Mouse (Mus musculus): ENCODE measurements around the gene Mcm7. TPM values are rescaled to one million over a fixed set of nuclear protein-coding genes. Genes with fewer than 3 reads are reported as not detected.
"Not testable (repeated sequence)": the region's sequence is repeated elsewhere in the genome, so short reads cannot be mapped to it uniquely, and the experiment has no call there.

Gene Mcm7
- polyA plus RNA-seq (2015; fragmentation: Nextera tagmentation; extraction: Ambion mirVana), result 36.2 and 37.5 TPM in 2 replicates

DNA sequence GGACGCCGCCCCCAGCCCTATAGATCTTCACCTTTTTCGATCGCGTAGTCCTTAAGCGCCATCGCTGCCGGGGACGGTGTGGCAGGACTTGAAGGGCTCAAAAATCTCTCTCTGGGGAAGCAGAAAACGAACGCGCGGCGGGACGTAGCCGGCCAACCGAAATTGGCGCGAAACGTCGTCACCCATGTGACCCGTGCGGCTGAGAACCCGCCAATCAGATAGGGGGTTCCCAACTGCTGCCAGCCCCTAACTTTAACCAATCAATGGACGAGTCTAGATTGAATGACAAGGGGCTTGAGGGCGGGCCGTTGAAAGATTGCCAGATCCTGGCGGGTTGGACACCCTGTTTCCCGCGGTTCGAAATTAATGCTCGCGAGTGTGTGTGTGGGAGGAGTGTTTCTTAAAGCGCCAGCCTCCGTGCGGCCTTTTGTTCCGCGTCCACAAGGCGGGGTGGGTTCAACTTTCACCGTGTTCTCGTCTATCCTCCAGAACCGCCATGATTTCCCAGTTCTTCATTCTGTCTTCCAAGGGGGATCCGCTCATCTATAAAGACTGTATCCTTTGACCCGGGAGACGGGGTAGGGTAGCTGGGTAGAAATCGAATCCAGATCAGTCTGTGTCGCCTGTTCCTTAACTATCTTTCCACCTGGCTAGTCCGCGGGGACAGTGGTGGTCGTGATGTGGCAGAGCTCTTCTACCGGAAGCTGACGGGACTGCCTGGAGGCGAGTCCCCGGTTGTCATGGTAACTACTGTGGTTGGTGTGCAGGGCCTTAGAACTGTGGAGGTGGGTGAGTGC, at the start of gene Mcm7, which contains the start of gene Ap4m1:
Gene Mcm7, minus strand, starts transcription at position 728 of the 797 bp plus-strand sequence.
Gene Ap4m1, plus strand, starts transcription at position 308 of the 797 bp plus-strand sequence.
- no peaks in the 10 kb centered on the region for H3K27me3 ChIP-seq (replicated peaks; ENCODE audit: insufficient read depth, low read length)
- H3K9me3 ChIP-seq (ENCODE audit: low read length), result no peaks in the 10 kb centered on the region
- WGBS, result under 1% methylated on average over 54 of the region's 54 CpGs
- peaks cover 13% of the 10 kb centered on the region; the same call in 1 of the 2 replicates for H3K4me1 ChIP-seq (ENCODE audit: insufficient read depth, low read depth, low read length)
- H3K4me2 ChIP-seq (replicated peaks; ENCODE audit: low read depth, low read length), result peak within 1 kb of the TSS; percentile 100
- H3K27ac ChIP-seq (ENCODE audit: low read length), result peak within 1 kb of the TSS; percentile 92
- DNase-seq (ENCODE audit: low spot score) (peak; percentile 99), ATAC-seq (peak; percentile 92)
- TF ChIP-seq EP300 (IDR thresholded peaks at IDR 0.05) (peak; percentile 44; the same call in 1 of the 2 replicates), CTCF (IDR thresholded peaks at IDR 0.05) (peak; percentile 49)
- H3K4me3 ChIP-seq (ENCODE audit: low read depth, low read length), result peak within 1 kb of the TSS; percentile 68
- peak within 1 kb of the TSS; percentile 54 for H3K9ac ChIP-seq (replicated peaks; ENCODE audit: low read depth)
- peaks cover 25% of the 10 kb centered on the region; the same call in 1 of the 2 replicates for H3K36me3 ChIP-seq (ENCODE audit: insufficient read depth, low read length)

DNA sequence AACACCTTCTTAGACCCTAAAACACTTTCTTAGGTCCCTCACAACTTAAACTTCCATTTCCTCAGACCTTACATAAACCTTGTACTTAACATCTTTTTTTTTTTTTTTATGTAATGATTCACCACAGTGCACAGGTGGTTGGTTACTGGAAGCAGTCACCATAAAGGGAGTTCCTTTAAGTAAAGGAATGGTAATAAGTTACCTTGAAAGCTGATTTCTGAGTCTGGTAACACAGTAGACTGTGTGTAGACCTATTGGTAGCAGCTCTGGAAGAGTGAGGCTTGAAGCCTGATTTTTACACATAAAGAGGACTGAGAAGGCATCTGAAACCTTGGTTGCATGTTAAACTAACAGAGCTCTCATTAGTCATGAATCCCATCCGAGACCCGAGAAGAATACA, 47.6 kb upstream of the Mcm7 start:
- no peaks in the 10 kb centered on the region for H3K27me3 ChIP-seq (replicated peaks; ENCODE audit: insufficient read depth, low read length)
- WGBS, result 27% methylated on average over 2 of the region's 2 CpGs
- no peak overlapping the region for H3K4me3 ChIP-seq (ENCODE audit: low read depth, low read length)
- no peaks in the 10 kb centered on the region for H3K4me1 ChIP-seq (ENCODE audit: insufficient read depth, low read depth, low read length)
- no peak for DNase-seq (ENCODE audit: low spot score)
- no peak for ATAC-seq
- H3K4me2 ChIP-seq (replicated peaks; ENCODE audit: low read depth, low read length), result no peak overlapping the region
- H3K9ac ChIP-seq (replicated peaks; ENCODE audit: low read depth), result no peak overlapping the region
- H3K27ac ChIP-seq (ENCODE audit: low read length), result no peak overlapping the region
- H3K36me3 ChIP-seq (ENCODE audit: insufficient read depth, low read length), result no peaks in the 10 kb centered on the region
- H3K9me3 ChIP-seq (ENCODE audit: low read length), result no peaks in the 10 kb centered on the region
- TF ChIP-seq CTCF (IDR thresholded peaks at IDR 0.05) (no peak), EP300 (IDR thresholded peaks at IDR 0.05) (no peak)

DNA sequence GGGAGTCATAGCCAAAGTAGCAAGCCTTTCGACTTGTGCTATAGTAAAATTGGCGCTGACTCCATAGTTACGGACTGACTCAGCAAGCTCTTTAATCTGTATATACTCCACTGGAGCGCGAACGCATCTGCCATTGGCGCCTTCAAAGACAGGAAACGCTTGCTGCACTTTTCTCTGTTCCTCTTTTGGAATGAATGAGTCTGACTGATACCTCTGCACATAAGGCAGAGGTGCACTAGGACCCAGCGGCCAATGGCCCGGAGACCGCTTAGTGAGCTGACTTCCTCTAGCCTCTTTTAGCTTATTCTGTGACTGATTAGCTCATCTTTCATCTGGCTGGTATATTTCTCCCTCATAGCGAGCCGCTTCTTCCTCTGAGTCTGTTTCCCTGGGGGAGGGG, 44.4 kb upstream of the Mcm7 start:
- not testable (repeated sequence) for H3K36me3 ChIP-seq (ENCODE audit: insufficient read depth, low read length); DNase-seq (ENCODE audit: low spot score); H3K27ac ChIP-seq (ENCODE audit: low read length); H3K9me3 ChIP-seq (ENCODE audit: low read length); H3K9ac ChIP-seq (replicated peaks; ENCODE audit: low read depth); H3K4me3 ChIP-seq (ENCODE audit: low read depth, low read length); H3K4me2 ChIP-seq (replicated peaks; ENCODE audit: low read depth, low read length); H3K27me3 ChIP-seq (replicated peaks; ENCODE audit: insufficient read depth, low read length); H3K4me1 ChIP-seq (ENCODE audit: insufficient read depth, low read depth, low read length); ATAC-seq
- 89% methylated on average over 13 of the region's 13 CpGs for WGBS

DNA sequence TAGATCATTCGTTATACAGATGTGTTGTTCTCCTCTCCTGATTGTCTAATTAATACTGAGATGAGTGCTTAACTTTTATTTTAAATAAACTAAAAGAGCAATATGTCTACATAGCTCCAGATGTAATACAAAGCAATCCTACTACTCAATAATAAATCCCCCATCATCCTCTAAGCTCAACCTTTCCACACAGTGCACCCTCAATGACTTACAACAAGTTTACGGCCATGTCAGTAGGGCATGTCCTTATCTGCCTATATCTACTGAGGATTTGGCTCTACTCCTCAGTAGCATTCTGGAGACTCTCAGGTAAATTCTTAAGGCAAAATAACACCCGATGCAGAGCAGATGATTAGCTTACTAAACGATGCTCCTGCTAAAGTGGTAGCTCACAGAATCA, 35.7 kb upstream of the Mcm7 start:
- H3K4me2 ChIP-seq (replicated peaks; ENCODE audit: low read depth, low read length), result no peak overlapping the region
- H3K27ac ChIP-seq (ENCODE audit: low read length), result no peak overlapping the region
- no peaks in the 10 kb centered on the region for H3K4me1 ChIP-seq (ENCODE audit: insufficient read depth, low read depth, low read length)
- H3K9ac ChIP-seq (replicated peaks; ENCODE audit: low read depth), result no peak overlapping the region
- H3K27me3 ChIP-seq (replicated peaks; ENCODE audit: insufficient read depth, low read length), result no peaks in the 10 kb centered on the region
- TF ChIP-seq EP300 (IDR thresholded peaks at IDR 0.05) (no peak), CTCF (IDR thresholded peaks at IDR 0.05) (no peak)
- H3K4me3 ChIP-seq (ENCODE audit: low read depth, low read length), result no peak overlapping the region
- no peaks in the 10 kb centered on the region for H3K36me3 ChIP-seq (ENCODE audit: insufficient read depth, low read length)
- no peak for DNase-seq (ENCODE audit: low spot score)
- H3K9me3 ChIP-seq (ENCODE audit: low read length), result no peaks in the 10 kb centered on the region
- 75% methylated on average over 4 of the region's 4 CpGs for WGBS
- no peak for ATAC-seq

DNA sequence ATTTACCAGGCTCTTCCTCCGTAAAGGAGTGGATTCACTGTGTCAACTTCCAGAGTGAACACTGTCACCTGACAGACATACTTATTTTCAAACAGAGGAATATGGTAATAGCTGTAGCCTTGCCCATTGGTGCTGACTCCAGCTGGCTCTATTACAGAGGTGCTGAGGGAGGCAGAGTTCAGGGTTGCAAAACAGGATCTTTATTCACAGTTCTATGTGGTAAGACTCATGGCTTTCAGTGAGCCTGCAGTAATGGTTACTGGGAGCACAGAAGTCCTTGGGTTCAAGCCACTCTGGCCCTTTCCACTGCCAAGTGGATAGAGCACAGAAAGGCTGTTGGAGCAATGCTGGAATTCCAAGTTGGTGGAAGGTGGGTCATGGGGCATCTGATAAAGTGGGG, 35.0 kb upstream of the Mcm7 start:
- Histone ChIP-seq H3K9me3 (ENCODE audit: low read length) (no peaks in the 10 kb centered on the region), H3K4me3 (ENCODE audit: low read depth, low read length) (no peak overlapping the region), H3K36me3 (ENCODE audit: insufficient read depth, low read length) (no peaks in the 10 kb centered on the region), H3K27me3 (replicated peaks; ENCODE audit: insufficient read depth, low read length) (no peaks in the 10 kb centered on the region), H3K4me2 (replicated peaks; ENCODE audit: low read depth, low read length) (no peak overlapping the region), H3K4me1 (ENCODE audit: insufficient read depth, low read depth, low read length) (no peaks in the 10 kb centered on the region), H3K9ac (replicated peaks; ENCODE audit: low read depth) (no peak overlapping the region), H3K27ac (ENCODE audit: low read length) (no peak overlapping the region)
- no peak for ATAC-seq
- WGBS, result 84% methylated on average over 1 of the region's 1 CpGs
- no peak for DNase-seq (ENCODE audit: low spot score)
- TF ChIP-seq EP300 (IDR thresholded peaks at IDR 0.05) (no peak), CTCF (IDR thresholded peaks at IDR 0.05) (no peak)

DNA sequence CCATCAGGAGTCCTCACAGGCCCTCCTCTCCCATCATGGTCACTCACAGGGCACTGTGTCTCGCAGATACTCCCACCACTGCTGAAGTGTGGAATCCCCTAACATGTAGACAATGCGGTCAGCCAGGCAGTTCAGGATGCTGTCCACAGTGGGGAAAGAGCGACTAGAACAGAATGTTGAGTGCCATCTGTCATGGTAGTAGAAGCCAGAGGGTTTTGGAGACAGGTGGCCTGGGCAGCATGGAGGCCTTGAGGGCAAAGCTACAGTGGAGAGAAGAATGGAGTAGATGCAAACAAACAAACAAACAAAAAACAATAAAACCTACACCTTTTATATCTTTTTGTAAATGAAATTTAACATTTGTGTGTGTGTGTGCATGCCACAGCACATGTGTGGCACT, 29.9 kb upstream of the Mcm7 start:
- ATAC-seq (no peak), DNase-seq (ENCODE audit: low spot score) (no peak)
- no peak overlapping the region for H3K9ac ChIP-seq (replicated peaks; ENCODE audit: low read depth)
- no peak for TF ChIP-seq CTCF (IDR thresholded peaks at IDR 0.05)
- TF ChIP-seq EP300 (IDR thresholded peaks at IDR 0.05), result no peak
- H3K9me3 ChIP-seq (ENCODE audit: low read length), result no peaks in the 10 kb centered on the region
- no peaks in the 10 kb centered on the region for H3K4me1 ChIP-seq (ENCODE audit: insufficient read depth, low read depth, low read length)
- WGBS, result 76% methylated on average over 3 of the region's 3 CpGs
- H3K4me3 ChIP-seq (ENCODE audit: low read depth, low read length), result no peak overlapping the region
- no peak overlapping the region for H3K4me2 ChIP-seq (replicated peaks; ENCODE audit: low read depth, low read length)
- no peaks in the 10 kb centered on the region for H3K27me3 ChIP-seq (replicated peaks; ENCODE audit: insufficient read depth, low read length)
- H3K27ac ChIP-seq (ENCODE audit: low read length), result no peak overlapping the region
- no peaks in the 10 kb centered on the region for H3K36me3 ChIP-seq (ENCODE audit: insufficient read depth, low read length)

Measured in lung, postnatal 0 days (tissue).